Mouse (Mus musculus) mouse embryonic stem cell (cell line): Measurements from ENCODE around the gene Dph1.

ENCODE experiments used
- in situ Hi-C, 2 experiments: fragments of 300-500 bp; cut with MboI; formaldehyde crosslinking; loops; 1 replicate in 1 of 2; 3 replicates in 1 of 2; pipeline ENCODE4 v1.14.3; 2019 to 2020; ENCODE audit warnings: low sequenced_read_pairs in 2 of 2, low pct_unique_long_range_greater_than_20kb in 1 of 2, mixed read lengths in 1 of 2; ENCODE audit not compliant: unreplicated experiment in 1 of 2

Dph1 gene

DNA sequence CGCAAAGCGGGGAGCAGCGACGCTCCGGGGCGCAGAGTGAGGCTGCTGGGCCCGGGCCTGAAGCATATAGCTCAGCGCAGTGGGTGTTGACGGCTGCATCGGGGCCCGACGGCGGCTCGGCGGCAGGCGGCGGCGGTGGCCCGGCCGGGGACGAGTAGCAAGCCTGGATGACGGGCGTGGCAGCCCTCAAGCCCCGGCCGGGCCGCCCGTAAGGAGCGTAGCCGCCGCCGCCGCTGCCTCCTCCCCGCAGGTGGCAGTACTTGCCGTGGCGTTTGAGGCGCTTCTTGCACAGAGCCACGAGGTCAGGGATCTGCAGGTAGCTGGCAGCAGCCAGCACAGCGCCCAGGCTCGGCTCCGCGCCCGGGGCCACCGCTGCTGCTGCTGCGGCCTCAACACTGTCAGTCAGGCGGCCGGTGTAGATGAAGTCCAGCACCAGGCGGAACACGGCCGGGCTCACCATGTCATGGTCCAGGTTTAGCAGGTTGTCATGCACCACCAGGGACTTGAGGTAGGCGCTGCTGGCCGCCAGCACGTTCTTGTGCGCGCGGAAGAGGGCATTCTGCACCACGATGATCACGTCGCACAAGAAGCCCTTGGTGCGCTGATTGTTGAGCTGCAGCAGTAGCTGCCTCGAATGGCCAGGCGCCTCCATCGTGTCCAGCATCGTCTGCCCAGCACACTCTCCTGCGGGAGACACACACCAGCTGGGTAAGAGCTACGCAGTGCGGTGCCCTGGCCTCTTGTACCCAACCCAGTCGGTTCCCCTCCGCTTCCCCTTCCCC lies 24.0 kb downstream of the Dph1 start:
- in situ Hi-C loops = loop anchor here in 1 of 2 experiments (25.0 kb wide), 1 partner anchor 180 kb away; no protein-coding TSS in a partner anchor

DNA sequence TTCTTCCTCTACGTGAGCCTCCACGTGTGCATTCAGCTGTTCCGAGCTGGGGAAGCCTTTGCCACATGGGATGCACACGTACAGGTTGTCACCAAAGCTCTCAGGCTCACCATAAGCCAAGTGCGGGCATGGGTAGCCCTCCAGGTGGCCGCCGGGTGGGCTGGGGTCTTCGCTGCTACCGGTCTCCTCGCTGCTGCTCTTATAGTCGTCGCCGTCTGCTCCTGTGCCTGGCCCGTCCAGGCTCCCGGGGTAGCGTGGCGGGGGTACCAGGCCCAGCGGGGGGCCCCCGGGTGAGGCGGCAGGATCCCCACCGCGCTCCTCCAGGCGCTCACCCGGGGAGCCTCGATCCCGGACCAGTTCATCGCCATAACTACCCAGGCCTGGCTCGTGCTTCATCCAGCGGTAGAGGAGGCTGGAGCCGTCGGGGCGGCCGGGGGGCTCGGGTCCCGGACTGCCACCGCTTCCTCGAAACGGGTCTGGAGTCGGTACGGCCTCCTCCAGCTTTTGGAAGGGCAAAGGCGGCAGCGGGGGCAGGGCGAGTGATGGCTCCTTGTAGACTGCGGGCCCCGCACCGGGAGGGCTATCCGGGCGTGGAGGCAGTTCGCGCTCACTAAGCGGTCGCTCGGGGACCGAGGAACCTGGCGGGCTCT lies 24.7 kb downstream of the Dph1 start:
- in situ Hi-C loops = loop anchor here in 1 of 2 experiments (25.0 kb wide), 1 partner anchor 179 kb away; no protein-coding TSS in a partner anchor

DNA sequence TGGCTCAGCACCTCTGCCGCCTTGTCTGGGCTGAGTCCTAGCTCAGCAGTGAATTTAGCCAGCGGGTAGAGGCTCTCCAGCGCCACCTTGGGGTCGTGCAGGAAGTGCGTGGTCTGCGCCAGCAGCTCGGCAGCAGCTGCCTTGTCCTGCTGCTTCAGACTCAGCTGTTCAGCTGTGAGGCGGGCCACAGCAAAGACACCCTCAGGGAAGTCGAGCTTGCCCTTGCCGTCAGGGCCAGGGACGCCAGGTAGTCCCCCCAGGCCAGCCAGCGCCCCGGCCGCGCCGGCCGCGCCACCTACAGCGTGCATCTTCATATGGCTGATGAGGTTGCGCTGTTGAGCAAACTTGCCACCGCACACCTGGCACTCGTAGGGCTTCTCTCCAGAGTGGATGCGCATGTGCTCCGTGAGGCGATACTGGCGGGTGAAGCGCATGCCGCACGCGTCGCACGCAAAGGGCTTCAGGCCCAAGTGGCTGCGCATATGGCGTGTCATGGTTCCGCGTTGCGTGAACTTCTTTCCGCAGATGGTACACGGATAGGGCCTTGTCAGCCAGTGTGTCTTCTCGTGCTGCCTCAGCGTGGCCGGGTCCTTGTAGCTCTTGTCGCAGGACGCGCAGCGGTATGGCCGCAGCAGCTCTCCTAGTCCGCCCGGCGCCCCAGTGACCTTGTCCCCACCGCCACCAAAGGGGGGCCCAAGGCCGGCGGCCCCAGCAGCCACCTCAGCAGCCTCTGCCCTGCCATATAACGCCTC lies 25.4 kb downstream of the Dph1 start:
- in situ Hi-C loops = loop anchor here in 1 of 2 experiments (25.0 kb wide), 1 partner anchor 178 kb away; no protein-coding TSS in a partner anchor

DNA sequence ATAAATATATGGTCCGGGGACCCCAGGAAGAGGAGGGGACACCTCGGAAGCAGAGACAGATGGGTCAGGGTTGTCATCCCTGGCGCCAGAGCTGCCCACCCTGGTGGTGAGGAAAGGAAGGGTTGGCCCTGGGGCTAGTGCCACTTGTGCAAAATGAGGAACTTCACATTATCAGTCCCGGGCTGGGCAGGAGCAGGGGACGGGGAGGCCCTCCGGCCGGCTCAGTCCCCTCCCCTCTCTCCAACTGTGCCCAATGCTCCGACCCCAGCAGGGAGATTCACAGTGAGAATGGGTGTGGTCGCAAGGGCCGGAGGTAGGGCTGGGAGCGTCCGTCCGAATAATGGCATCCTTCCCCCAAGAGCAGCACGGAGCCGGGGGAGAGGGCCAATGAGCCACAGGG lies 26.3 kb downstream of the Dph1 start:
- in situ Hi-C loops = loop anchor here in 1 of 2 experiments (25.0 kb wide), 1 partner anchor 177 kb away; no protein-coding TSS in a partner anchor

GRCm38 (mm10) chr11:75164051-75164450 lies 27.0 kb downstream of the Dph1 start:
- in situ Hi-C loops = loop anchor here in 1 of 2 experiments (25.0 kb wide), 1 partner anchor 177 kb away; no protein-coding TSS in a partner anchor

DNA sequence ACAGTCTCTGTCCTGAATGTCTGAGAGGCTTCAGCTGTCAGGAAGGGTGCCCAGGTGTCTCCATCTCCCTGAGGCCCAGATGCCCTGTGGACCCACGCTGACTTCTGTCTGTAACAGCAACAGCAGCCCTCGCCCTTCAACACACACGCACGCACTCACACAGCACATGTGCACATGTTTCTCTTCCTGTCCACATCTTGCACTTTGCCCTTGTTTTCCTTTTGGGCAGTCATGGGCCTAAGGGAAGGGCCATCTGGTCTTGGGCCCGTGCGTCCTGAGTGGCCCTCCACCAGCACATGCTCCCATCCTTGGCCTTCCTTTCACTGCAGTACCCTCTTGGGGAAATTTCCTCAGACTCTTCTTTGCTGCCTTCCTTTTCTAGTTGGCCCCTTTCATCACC lies 27.7 kb downstream of the Dph1 start:
- in situ Hi-C loops = loop anchor here in 1 of 2 experiments (25.0 kb wide), 1 partner anchor 176 kb away; no protein-coding TSS in a partner anchor

GRCm38 (mm10) chr11:75162591-75163080 lies 28.4 kb downstream of the Dph1 start:
- in situ Hi-C loops = loop anchor here in 1 of 2 experiments (25.0 kb wide), 1 partner anchor 175 kb away; no protein-coding TSS in a partner anchor

DNA sequence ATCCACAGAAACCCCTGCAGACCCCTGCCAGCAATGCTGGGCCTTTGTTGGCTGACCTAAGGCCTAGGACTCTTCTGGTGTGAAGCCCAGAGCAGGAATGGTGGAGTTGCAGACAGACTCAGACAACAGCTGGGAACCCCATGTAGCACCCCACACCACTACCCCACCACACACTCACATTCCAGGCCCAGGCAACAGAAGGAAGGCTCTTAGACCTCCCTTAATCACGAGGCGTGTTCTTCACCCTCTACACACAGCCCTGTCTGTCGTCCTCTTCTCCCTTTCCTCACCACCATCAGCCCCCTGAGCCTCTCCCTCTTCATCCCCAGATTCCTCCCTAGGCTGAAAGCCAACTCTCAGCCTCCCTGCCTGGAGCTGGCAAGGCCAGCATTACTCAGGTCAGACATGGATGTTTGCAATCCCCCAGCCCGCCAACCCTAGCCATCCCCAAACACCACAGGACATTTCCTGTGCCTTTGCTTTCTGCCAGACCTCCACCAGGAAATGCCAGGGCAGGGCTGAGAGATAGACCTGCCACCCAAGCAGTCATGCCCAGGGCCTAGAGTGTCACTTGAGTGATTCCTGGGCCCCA lies 29.5 kb downstream of the Dph1 start:
- in situ Hi-C loops = loop anchor here in 1 of 2 experiments (25.0 kb wide), 1 partner anchor 174 kb away; no protein-coding TSS in a partner anchor

DNA sequence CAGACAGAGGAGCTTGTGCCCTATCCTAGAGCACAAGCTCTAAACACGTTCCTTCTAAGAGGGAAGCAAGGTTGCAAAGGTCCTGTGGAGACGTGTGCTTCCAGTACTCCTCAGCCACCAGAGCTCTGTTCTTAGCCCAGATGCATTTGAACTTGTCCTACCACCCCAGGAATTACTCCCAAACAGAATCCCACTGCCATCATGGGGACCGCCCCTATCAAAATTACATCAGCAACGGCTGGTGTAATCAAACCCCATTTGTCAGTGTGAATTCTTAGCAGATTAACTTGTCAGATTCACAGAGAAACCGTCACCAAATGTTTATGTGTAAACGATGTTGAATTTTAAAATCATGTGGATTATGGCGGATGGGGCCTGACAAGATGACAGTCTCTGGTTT lies 30.1 kb downstream of the Dph1 start:
- in situ Hi-C loops = loop anchor here in 1 of 2 experiments (25.0 kb wide), 1 partner anchor 174 kb away; no protein-coding TSS in a partner anchor

- in situ Hi-C loops = loop anchor here (10.0 to 25.0 kb wide), 2 partner anchors 172 to 175 kb away; no protein-coding TSS in a partner anchor
Measured at GRCm38 (mm10) chr11:75159564-75159963, 31.5 kb downstream of the Dph1 start.

DNA sequence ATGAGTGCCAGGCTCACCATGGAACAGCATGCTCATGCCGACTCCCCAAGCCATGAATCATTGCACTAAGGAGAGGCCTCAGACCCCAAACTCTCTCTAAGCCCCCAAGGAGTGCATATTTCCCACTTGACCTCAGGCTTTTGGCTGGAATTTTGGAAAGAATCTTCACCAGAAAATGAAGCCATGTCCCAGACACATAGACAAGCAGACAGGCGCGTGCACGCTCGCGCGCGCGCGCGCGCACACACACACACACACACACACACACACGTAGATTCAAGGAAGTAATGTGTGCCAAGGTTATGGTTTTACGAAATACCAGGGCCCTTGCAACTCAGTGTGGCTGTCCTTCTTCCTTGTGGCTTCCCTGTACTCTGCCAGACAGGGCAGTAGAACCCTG lies 32.6 kb downstream of the Dph1 start:
- in situ Hi-C loops = loop anchor here (10.0 to 25.0 kb wide), 2 partner anchors 171 to 174 kb away; no protein-coding TSS in a partner anchor

GRCm38 (mm10) chr11:75157901-75158300 lies 33.1 kb downstream of the Dph1 start:
- in situ Hi-C loops = loop anchor here (10.0 to 25.0 kb wide), 2 partner anchors 171 to 173 kb away; no protein-coding TSS in a partner anchor

GRCm38 (mm10) chr11:75157037-75157436 lies 34.0 kb downstream of the Dph1 start:
- in situ Hi-C loops = loop anchor here (10.0 to 25.0 kb wide), 2 partner anchors 170 to 172 kb away; no protein-coding TSS in a partner anchor

GRCm38 (mm10) chr11:75156416-75156815 lies 34.6 kb downstream of the Dph1 start:
- in situ Hi-C loops = loop anchor here (10.0 to 25.0 kb wide), 2 partner anchors 169 to 172 kb away; no protein-coding TSS in a partner anchor

DNA sequence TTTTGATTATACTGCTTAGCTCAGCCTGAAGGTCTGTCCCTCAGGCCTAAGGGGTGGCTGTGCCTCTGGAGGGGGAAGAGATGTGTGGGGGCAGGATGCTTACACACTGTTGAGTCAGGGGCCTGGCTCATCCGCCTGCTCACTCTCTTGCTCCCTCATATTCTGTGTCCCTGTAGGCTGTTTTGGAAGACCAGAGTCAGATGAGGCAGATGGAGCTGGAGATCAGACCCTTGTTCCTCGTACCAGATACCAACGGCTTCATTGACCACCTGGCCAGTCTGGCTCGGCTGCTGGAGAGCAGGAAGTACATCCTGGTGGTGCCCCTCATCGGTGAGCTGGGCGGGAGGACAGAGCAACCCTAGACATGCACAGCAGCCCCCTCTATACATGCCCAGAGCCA lies 35.1 kb downstream of the Dph1 start:
- in situ Hi-C loops = loop anchor here (10.0 to 25.0 kb wide), 2 partner anchors 169 to 171 kb away; no protein-coding TSS in a partner anchor

DNA sequence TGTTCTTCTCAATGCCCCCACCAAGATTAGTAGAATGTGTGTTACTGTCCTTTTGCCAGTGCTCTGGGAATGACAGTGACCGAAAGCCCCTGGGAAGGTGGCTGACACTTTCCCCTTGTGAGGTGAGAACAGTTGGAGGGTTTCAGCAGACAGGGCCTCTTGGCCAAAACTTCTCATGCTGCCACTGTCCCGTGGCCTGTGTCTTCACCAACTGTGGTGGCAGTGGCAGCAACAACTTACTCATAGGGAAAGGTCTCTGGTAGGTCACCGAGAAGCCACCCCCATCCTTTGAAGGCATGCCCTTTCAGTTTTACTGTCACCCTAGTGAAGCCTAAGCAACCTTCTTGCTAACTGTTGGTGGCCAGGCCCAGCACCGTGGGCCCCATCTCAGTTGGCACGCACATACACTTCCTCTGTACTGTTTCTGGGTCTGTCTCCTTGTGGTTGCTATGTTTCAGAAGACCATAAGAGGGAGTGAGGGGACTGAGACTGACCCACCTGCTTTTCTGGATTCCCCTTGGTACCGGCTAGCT lies 36.9 kb downstream of the Dph1 start:
- in situ Hi-C loops = loop anchor here (10.0 to 25.0 kb wide), 2 partner anchors 167 to 169 kb away; no protein-coding TSS in a partner anchor
